Mouse (Mus musculus) liver, embryonic 14.5 days (tissue): ENCODE measurements around the gene Slc8b1. TPM values are rescaled to one million over a fixed set of nuclear protein-coding genes. Genes with fewer than 3 reads are reported as not detected.

Source experiments
- ATAC-seq: fragments of 200-750 bp; cut with Nextera tagmentation; 2 replicates; pipeline ENCODE4 v1.8.0; 2017; ENCODE audit warnings: moderate number of reproducible peaks, mild to moderate bottlenecking, moderate library complexity; ENCODE audit not compliant: insufficient read depth
- DNase-seq, 3 experiments: peaks; one replicate each; pipeline ENCODE4 v3.0.0-alpha.2; 2012 to 2013; ENCODE audit warnings: low read depth in 3 of 3, low spot score in 3 of 3
- H3K27ac ChIP-seq: fragments of 300-500 bp; sonication (generic); 2 replicates; pipeline ENCODE4 v1.5.1; 2014; ENCODE audit warnings: moderate library complexity, mild to moderate bottlenecking, control low read depth, inconsistent platforms
- H3K27me3 ChIP-seq: fragments of 300-500 bp; sonication (generic); 2 replicates; pipeline ENCODE4 v1.6.1; 2014; ENCODE audit warnings: mild to moderate bottlenecking, low read length, moderate library complexity; ENCODE audit not compliant: control insufficient read depth, insufficient read depth
- H3K36me3 ChIP-seq: fragments of 300-500 bp; sonication (generic); replicated peaks from 2 replicates; pipeline ENCODE4 v1.6.1; 2014; ENCODE audit warnings: low read depth; ENCODE audit not compliant: control insufficient read depth, insufficient read depth
- H3K4me1 ChIP-seq, 2 experiments: fragments of 200-500 bp in 1 of 2; fragments of 300-500 bp in 1 of 2; sonication (generic) in 1 of 2; replicated peaks; 2 replicates each; pipeline ENCODE4 v1.6.1; 2012 to 2014; ENCODE audit warnings: antibody characterized with exemption in 1 of 2, inconsistent platforms in 1 of 2, low read length in 1 of 2; ENCODE audit not compliant: control insufficient read depth in 2 of 2, insufficient read depth in 2 of 2
- H3K4me2 ChIP-seq: fragments of 300-500 bp; sonication (generic); 2 replicates; pipeline ENCODE4 v1.6.1; 2014; ENCODE audit warnings: low read depth, mild to moderate bottlenecking, control low read depth, moderate library complexity
- H3K4me3 ChIP-seq, 2 experiments: fragments of 200-500 bp in 1 of 2; fragments of 300-500 bp in 1 of 2; sonication (generic) in 1 of 2; 2 replicates each; pipeline ENCODE4 v1.5.1; 2012 to 2014; ENCODE audit warnings: low read depth in 2 of 2, low read length in 2 of 2, mild to moderate bottlenecking in 2 of 2, control low read depth in 1 of 2, inconsistent platforms in 1 of 2, moderate library complexity in 1 of 2; ENCODE audit not compliant: insufficient read depth in 1 of 2
- H3K9ac ChIP-seq: fragments of 300-500 bp; sonication (generic); replicated peaks from 2 replicates; pipeline ENCODE4 v1.6.1; 2014; ENCODE audit warnings: mild to moderate bottlenecking, control low read depth, moderate library complexity
- H3K9me3 ChIP-seq: fragments of 300-500 bp; sonication (generic); 2 replicates; pipeline ENCODE4 v1.6.1; 2016; ENCODE audit warnings: low read length, mixed read lengths; ENCODE audit not compliant: control insufficient read depth
- CTCF ChIP-seq: IDR thresholded peaks from 2 replicates; pipeline ENCODE4 v1.5.1; 2016; ENCODE audit warnings: antibody characterized with exemption, low read depth, control low read depth
- EP300 ChIP-seq: IDR thresholded peaks from 2 replicates; pipeline ENCODE4 v1.6.1; 2016; ENCODE audit warnings: antibody characterized with exemption, low read depth
- WGBS: fragments of 180-500 bp; shearing (Covaris S2); extraction: QIAGEN DNeasy Blood & Tissue Kit; methylation state at CpG from one replicate; pipeline ENCODE4 v1.1.7; 2014; ENCODE audit not compliant: insufficient replicate concordance; 5-methylcytosine and 5-hydroxymethylcytosine counted together
- polyA plus RNA-seq, 2 experiments: library from polyadenylated mRNA; depleted of rRNA in 1 of 2; stranded (reverse) in 1 of 2; unstranded in 1 of 2; fragments of >200 nt; fragmentation: Nextera tagmentation in 1 of 2; extraction: Ambion mirVana in 1 of 2; gene quantifications; 2 replicates each; pipeline versions ENCODE4 v1.2.1 to v1.2.3; 2012 to 2014

The Slc8b1 gene
- polyA plus RNA-seq, 2 experiments, result 1.4 to 5.2 TPM

GRCm38 (mm10) chr5:120473361-120473760 lies 37.6 kb upstream of the Slc8b1 start:
- no peak overlapping the region for H3K9ac ChIP-seq
- TF ChIP-seq EP300 (no peak), CTCF (no peak)
- no peaks in the 10 kb centered on the region for H3K36me3 ChIP-seq
- no peak overlapping the region for H3K27ac ChIP-seq
- 61% methylated on average over 2 of the region's 2 CpGs for WGBS
- no peaks in the 10 kb centered on the region for H3K4me1 ChIP-seq
- no peak overlapping the region for H3K4me3 ChIP-seq
- H3K9me3 ChIP-seq, result no peaks in the 10 kb centered on the region
- no peak for DNase-seq
- ATAC-seq, result no peak
- peaks cover 2% of the 10 kb centered on the region; the same call in 1 of the 2 replicates for H3K27me3 ChIP-seq
- no peak overlapping the region for H3K4me2 ChIP-seq

DNA sequence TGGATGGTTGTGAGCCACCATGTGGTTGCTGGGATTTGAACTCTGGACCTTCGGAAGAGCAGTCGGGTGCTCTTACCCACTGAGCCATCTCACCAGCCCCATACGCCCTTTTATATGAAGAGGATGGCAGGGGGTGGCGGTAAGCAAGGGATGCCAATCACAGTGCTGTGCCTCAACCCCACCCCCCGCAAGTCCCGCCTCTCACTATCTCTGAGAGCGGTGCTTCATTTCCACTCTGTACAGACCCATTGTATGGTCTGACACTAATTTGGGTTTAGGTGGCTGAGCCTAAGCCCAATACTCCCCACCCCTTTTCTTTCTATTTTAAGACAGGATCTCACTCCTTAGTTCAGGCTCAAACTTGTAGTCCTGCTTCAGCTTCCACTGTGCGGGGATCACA lies 35.1 kb upstream of the Slc8b1 start:
- H3K4me2 ChIP-seq, result no peak overlapping the region
- no peak overlapping the region for H3K4me3 ChIP-seq
- WGBS, result 38% methylated on average over 8 of the region's 8 CpGs

DNA sequence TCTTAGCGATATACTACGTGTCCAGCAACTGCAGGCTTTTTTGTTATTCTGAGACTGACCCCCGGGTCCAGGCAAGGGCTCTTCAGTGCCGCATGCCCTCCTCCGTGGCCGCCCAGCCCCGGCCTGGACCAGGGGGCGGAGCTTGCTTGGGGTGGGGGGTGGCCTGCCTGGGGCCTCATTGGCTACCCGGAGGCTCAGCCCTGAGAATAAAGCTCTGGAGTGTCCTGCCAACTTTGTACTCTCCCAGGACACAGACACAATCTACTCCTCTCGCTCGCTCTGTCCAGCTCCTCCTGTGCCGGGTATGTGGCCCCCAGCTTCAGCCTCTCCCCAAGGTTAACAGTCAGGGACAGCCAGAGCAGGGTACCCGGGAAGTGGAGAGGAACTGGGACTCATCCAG lies 34.7 kb upstream of the Slc8b1 start, which contains the start of gene Sds:
TSS of gene Sds (plus strand) at position 231 of the 400 bp plus-strand sequence.
- ATAC-seq (no peak), DNase-seq (no peak)
- no peaks in the 10 kb centered on the region for H3K4me1 ChIP-seq
- TF ChIP-seq EP300, result no peak
- TF ChIP-seq CTCF, result no peak
- H3K9ac ChIP-seq, result no peak within 1 kb of the TSS
- H3K4me2 ChIP-seq, result no peak within 1 kb of the TSS
- no peaks in the 10 kb centered on the region for H3K36me3 ChIP-seq
- H3K27ac ChIP-seq, result no peak within 1 kb of the TSS
- H3K4me3 ChIP-seq, result no peak within 1 kb of the TSS
- peaks cover 2% of the 10 kb centered on the region; the same call in 1 of the 2 replicates for H3K27me3 ChIP-seq
- WGBS, result 19% methylated on average over 13 of the region's 13 CpGs
- no peaks in the 10 kb centered on the region for H3K9me3 ChIP-seq

More for the DNA sequence above, 35.1 kb upstream of the Slc8b1 start:
- DNase-seq, result no peak
- Histone ChIP-seq H3K4me1 (no peaks in the 10 kb centered on the region), H3K27me3 (peaks cover 2% of the 10 kb centered on the region; the same call in 1 of the 2 replicates), H3K36me3 (no peaks in the 10 kb centered on the region), H3K9me3 (no peaks in the 10 kb centered on the region), H3K9ac (no peak overlapping the region), H3K27ac (no peak overlapping the region)
- no peak for ATAC-seq
- TF ChIP-seq CTCF, result no peak
- no peak for TF ChIP-seq EP300

DNA sequence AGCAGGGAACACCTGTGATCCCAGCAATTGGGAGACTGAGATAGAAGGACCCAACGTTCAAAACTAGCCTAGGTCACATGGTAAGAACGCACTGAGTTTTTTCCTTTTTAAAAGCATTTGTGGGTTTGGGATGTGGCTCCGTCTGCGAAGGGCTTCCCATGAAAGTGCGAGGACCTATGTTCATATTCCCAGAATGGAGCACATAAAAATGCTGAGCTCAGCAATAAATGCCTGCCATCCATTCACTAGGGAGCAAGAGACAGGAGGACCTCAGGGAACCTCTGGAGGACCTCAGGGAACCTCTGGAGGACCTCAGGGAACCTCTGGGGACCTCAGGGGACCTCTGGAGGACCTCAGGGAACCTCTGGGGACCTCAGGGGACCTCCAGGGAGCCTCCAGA lies 33.0 kb upstream of the Slc8b1 start:
- TF ChIP-seq EP300 (no peak), CTCF (no peak)
- no peaks in the 10 kb centered on the region for H3K9me3 ChIP-seq
- H3K27ac ChIP-seq, result no peak overlapping the region
- DNase-seq, result no peak
- no peak overlapping the region for H3K4me3 ChIP-seq
- ATAC-seq, result no peak
- H3K4me2 ChIP-seq, result no peak overlapping the region
- H3K36me3 ChIP-seq, result no peaks in the 10 kb centered on the region
- H3K4me1 ChIP-seq, result no peaks in the 10 kb centered on the region
- H3K9ac ChIP-seq, result no peak overlapping the region
- H3K27me3 ChIP-seq, result peaks cover 2% of the 10 kb centered on the region; the same call in 1 of the 2 replicates
- WGBS, result 66% methylated on average over 5 of the region's 5 CpGs

- Histone ChIP-seq H3K9me3 (no peaks in the 10 kb centered on the region), H3K9ac (no peak overlapping the region), H3K4me2 (no peak overlapping the region), H3K27ac (no peak overlapping the region), H3K27me3 (peaks cover 2% of the 10 kb centered on the region; the same call in 1 of the 2 replicates), H3K4me1 (no peaks in the 10 kb centered on the region), H3K36me3 (no peaks in the 10 kb centered on the region), H3K4me3 (no peak overlapping the region)
- DNase-seq (no peak), ATAC-seq (no peak)
- whole genome bisulfite sequencing, result 47% methylated on average over 4 of the region's 4 CpGs
- TF ChIP-seq EP300 (no peak), CTCF (peak; percentile 27; the same call in 1 of the 2 replicates)
These were observed 31.4 kb upstream of the Slc8b1 start for GRCm38 (mm10) chr5:120479538-120479937.
